Mouse (Mus musculus): ENCODE results near the gene Idua.
A peak's percentile ranks its signal among the peaks of the same experiment; 100 is the strongest.
"Not testable (repeated sequence)": the region's sequence is repeated elsewhere in the genome, so short reads cannot be mapped to it uniquely, and the experiment has no call there.

The Idua gene

GRCm38 (mm10) chr5:108659698-108660631, at the start of gene Idua:
Idua (plus strand) TSS chr5:108660331.
- DNase-seq (ENCODE audit: low read depth, low spot score): no peak

- DNase-seq (ENCODE audit: low read depth, low spot score): no peak
Observed at GRCm38 (mm10) chr5:108610426-108610825, 49.7 kb upstream of the Idua start.

- DNase-seq (ENCODE audit: low read depth, low spot score): no peak
Observed at GRCm38 (mm10) chr5:108621870-108622269, 38.3 kb upstream of the Idua start.

- no peak for DNase-seq (ENCODE audit: low read depth, low spot score)
Observed at GRCm38 (mm10) chr5:108626050-108626660, 34.0 kb upstream of the Idua start.

GRCm38 (mm10) chr5:108628891-108629633, 31.1 kb upstream of the Idua start:
- peak; percentile 56 for DNase-seq (ENCODE audit: low read depth, low spot score)

- DNase-seq (ENCODE audit: low read depth, low spot score): peak; percentile 98
Observed at GRCm38 (mm10) chr5:108629634-108630483, 30.3 kb upstream of the Idua start, which contains the start of the genes Gak and Tmem175. Gak (minus strand) TSS chr5:108629755. Tmem175 (plus strand) TSS chr5:108629770.

GRCm38 (mm10) chr5:108633676-108634075, 26.5 kb upstream of the Idua start:
- DNase-seq (ENCODE audit: low read depth, low spot score): no peak

GRCm38 (mm10) chr5:108634088-108634487, 26.0 kb upstream of the Idua start:
- not testable (repeated sequence) for DNase-seq (ENCODE audit: low read depth, low spot score)

- DNase-seq (ENCODE audit: low read depth, low spot score): no peak
Observed at GRCm38 (mm10) chr5:108636172-108636571, 24.0 kb upstream of the Idua start.

GRCm38 (mm10) chr5:108643674-108644073, 16.5 kb upstream of the Idua start:
- no peak for DNase-seq (ENCODE audit: low read depth, low spot score)

GRCm38 (mm10) chr5:108645651-108646342, 14.3 kb upstream of the Idua start:
- DNase-seq (ENCODE audit: low read depth, low spot score): no peak

- DNase-seq (ENCODE audit: low read depth, low spot score): no peak
Observed at GRCm38 (mm10) chr5:108646343-108646660, 13.8 kb upstream of the Idua start.

GRCm38 (mm10) chr5:108647311-108647710, 12.8 kb upstream of the Idua start:
- no peak for DNase-seq (ENCODE audit: low read depth, low spot score)

- no peak for DNase-seq (ENCODE audit: low read depth, low spot score)
Observed at GRCm38 (mm10) chr5:108647820-108648465, 12.2 kb upstream of the Idua start.

GRCm38 (mm10) chr5:108648937-108649576, 11.1 kb upstream of the Idua start:
- no peak for DNase-seq (ENCODE audit: low read depth, low spot score)

GRCm38 (mm10) chr5:108650341-108650740, 9.8 kb upstream of the Idua start:
- DNase-seq (ENCODE audit: low read depth, low spot score): no peak

GRCm38 (mm10) chr5:108651136-108651720, 8.9 kb upstream of the Idua start:
- DNase-seq (ENCODE audit: low read depth, low spot score): no peak

GRCm38 (mm10) chr5:108651823-108652222, 8.3 kb upstream of the Idua start:
- DNase-seq (ENCODE audit: low read depth, low spot score): peak; percentile 70

GRCm38 (mm10) chr5:108653341-108653740, 6.8 kb upstream of the Idua start:
- DNase-seq (ENCODE audit: low read depth, low spot score): no peak
